Comparison of ENCODE assay signal across 27 mouse cellular contexts in genomic region chr13:45633918-45634317, GRCm38 (mm10).
DNase-seq lines count a peak whose midpoint lies in the region; ATAC-seq and TF ChIP-seq lines count a peak whose summit lies in the region.
"Had no signal": no experiment of that assay in that cellular context is flagged by ENCODE, and none has a peak within 500 bp of the region (broad histone marks: within the 10 kb centered on the region; RNA-seq: fewer than 3 reads in every experiment).

No protein-coding gene starts in this region.

- no peaks in the 10 kb centered on the region for H3K27me3 ChIP-seq in forebrain, postnatal 0 days (ENCODE audit: insufficient read depth, low read length)
- no peaks in the 10 kb centered on the region for H3K27me3 ChIP-seq in forebrain, embryonic 12.5 days
- no peaks in the 10 kb centered on the region for H3K27me3 ChIP-seq in kidney, postnatal 0 days (ENCODE audit: insufficient read depth, low read length)
- H3K27me3 ChIP-seq in midbrain, postnatal 0 days (ENCODE audit: insufficient read depth, low read length): no peaks in the 10 kb centered on the region
- no peaks in the 10 kb centered on the region for H3K27me3 ChIP-seq in midbrain, embryonic 13.5 days
- H3K27me3 ChIP-seq in stomach, postnatal 0 days (ENCODE audit: control insufficient read depth, insufficient read depth, low read length): no peaks in the 10 kb centered on the region
- H3K27me3 ChIP-seq: embryonic facial prominence, embryonic 13.5 days; embryonic facial prominence, embryonic 15.5 days; forebrain, embryonic 13.5 days; forebrain, embryonic 15.5 days; Patski had no signal

- H3K9me3 ChIP-seq in forebrain, postnatal 0 days (ENCODE audit: low read length): no peaks in the 10 kb centered on the region
- no peaks in the 10 kb centered on the region for H3K9me3 ChIP-seq in forebrain, embryonic 12.5 days
- H3K9me3 ChIP-seq in kidney, postnatal 0 days (replicated peaks; ENCODE audit: low read length): no peaks in the 10 kb centered on the region
- H3K9me3 ChIP-seq in midbrain, postnatal 0 days (ENCODE audit: low read length): no peaks in the 10 kb centered on the region
- H3K9me3 ChIP-seq in midbrain, embryonic 13.5 days: no peaks in the 10 kb centered on the region
- no peaks in the 10 kb centered on the region for H3K9me3 ChIP-seq in stomach, postnatal 0 days (ENCODE audit: control insufficient read depth, low read length)
- H3K9me3 ChIP-seq: embryonic facial prominence, embryonic 13.5 days; embryonic facial prominence, embryonic 15.5 days; forebrain, embryonic 10.5 days; forebrain, embryonic 13.5 days; forebrain, embryonic 15.5 days had no signal

- no peak overlapping the region for H3K4me2 ChIP-seq in forebrain, postnatal 0 days (ENCODE audit: low read depth)
- H3K4me2 ChIP-seq in forebrain, embryonic 12.5 days: no peak overlapping the region
- H3K4me2 ChIP-seq in kidney, postnatal 0 days (ENCODE audit: low read length): no peak overlapping the region
- no peak overlapping the region for H3K4me2 ChIP-seq in midbrain, postnatal 0 days (ENCODE audit: low read depth, low read length, poor library complexity, severe bottlenecking)
- no peak overlapping the region for H3K4me2 ChIP-seq in midbrain, embryonic 13.5 days (replicated peaks)
- H3K4me2 ChIP-seq in stomach, postnatal 0 days (replicated peaks; ENCODE audit: low read depth): no peak overlapping the region
- H3K4me2 ChIP-seq: embryonic facial prominence, embryonic 13.5 days; embryonic facial prominence, embryonic 15.5 days; forebrain, embryonic 13.5 days; forebrain, embryonic 15.5 days had no signal

- DNase-seq in forebrain, postnatal 0 days: no peak
- no peak for DNase-seq in kidney, postnatal 0 days (ENCODE audit: low spot score)
- DNase-seq in kidney, postnatal 4 days: no peak
- DNase-seq in midbrain, postnatal 0 days (ENCODE audit: low spot score): no peak
- DNase-seq in stomach, postnatal 0 days (ENCODE audit: low spot score): no peak
- DNase-seq in frontal cortex, postnatal 10 days (ENCODE audit: low spot score in 2 of 2): no peak
- DNase-seq: adrenal gland, adult 8-10 months; adrenal gland, postnatal 14 days; adrenal gland, postnatal 36 days; B cell, adult 2 months; cerebellum, adult 11-12 months; cerebellum, adult 8-10 months; cerebellum, adult 9-11 months; cerebellum, postnatal 14 days; cerebellum, postnatal 36 days; embryo, embryonic 11 days had no signal

- H3K4me3 ChIP-seq in forebrain, postnatal 0 days (ENCODE audit: low read depth, low read length): no peak overlapping the region
- H3K4me3 ChIP-seq in forebrain, embryonic 12.5 days (replicated peaks): no peak overlapping the region
- H3K4me3 ChIP-seq in kidney, postnatal 0 days (replicated peaks; ENCODE audit: low read depth, low read length): no peak overlapping the region
- no peak overlapping the region for H3K4me3 ChIP-seq in midbrain, postnatal 0 days (ENCODE audit: low read depth, low read length)
- H3K4me3 ChIP-seq in midbrain, embryonic 13.5 days (replicated peaks): no peak overlapping the region
- H3K4me3 ChIP-seq in stomach, postnatal 0 days (ENCODE audit: low read depth, low read length): no peak overlapping the region
- H3K4me3 ChIP-seq: embryonic facial prominence, embryonic 13.5 days; embryonic facial prominence, embryonic 15.5 days; erythroblast, embryonic 14.5 days; forebrain, embryonic 10.5 days; forebrain, embryonic 13.5 days; forebrain, embryonic 15.5 days had no signal

- no peak for ATAC-seq in forebrain, postnatal 0 days
- ATAC-seq in forebrain, embryonic 12.5 days (ENCODE audit: low FRiP score): no peak
- no peak for ATAC-seq in kidney, postnatal 0 days (replicated peaks; ENCODE audit: low FRiP score, low read depth)
- ATAC-seq in midbrain, postnatal 0 days (ENCODE audit: low FRiP score): no peak
- no peak for ATAC-seq in midbrain, embryonic 13.5 days
- no peak for ATAC-seq in stomach, postnatal 0 days (ENCODE audit: low FRiP score, low TSS enrichment)
- ATAC-seq: activated CD4-positive, CD25-positive, alpha-beta regulatory T cell, adult 4 months; CD4-positive, CD25-positive, alpha-beta regulatory T cell, adult 4 months; forebrain, embryonic 13.5 days; forebrain, embryonic 15.5 days; Patski had no signal

- H3K27ac ChIP-seq in forebrain, postnatal 0 days (ENCODE audit: low read depth, low read length): no peak overlapping the region
- H3K27ac ChIP-seq in forebrain, embryonic 12.5 days: no peak overlapping the region
- no peak overlapping the region for H3K27ac ChIP-seq in kidney, postnatal 0 days
- H3K27ac ChIP-seq in midbrain, postnatal 0 days (ENCODE audit: low read depth, low read length): no peak overlapping the region
- no peak overlapping the region for H3K27ac ChIP-seq in midbrain, embryonic 13.5 days
- H3K27ac ChIP-seq in stomach, postnatal 0 days (replicated peaks): no peak overlapping the region
- H3K27ac ChIP-seq: embryonic facial prominence, embryonic 13.5 days; embryonic facial prominence, embryonic 15.5 days; forebrain, embryonic 10.5 days; forebrain, embryonic 13.5 days; forebrain, embryonic 15.5 days had no signal

- peak; percentile 18; the same call in 1 of the 2 replicates for TF ChIP-seq CTCF in forebrain, postnatal 0 days (IDR thresholded peaks at IDR 0.05; ENCODE audit: low read depth)
- TF ChIP-seq CTCF in kidney, postnatal 0 days (IDR thresholded peaks at IDR 0.05; ENCODE audit: low read depth): 0 out of 2 replicates have a peak, but pooled peaks have one; percentile 15
- peak; percentile 42 for TF ChIP-seq CTCF in midbrain, postnatal 0 days (IDR thresholded peaks at IDR 0.05)
- peak; percentile 14; the same call in 1 of the 2 replicates for TF ChIP-seq CTCF in stomach, postnatal 0 days (IDR thresholded peaks at IDR 0.05; ENCODE audit: low read depth)

- H3K4me1 ChIP-seq in forebrain, postnatal 0 days (ENCODE audit: insufficient read depth): no peaks in the 10 kb centered on the region
- H3K4me1 ChIP-seq in forebrain, embryonic 12.5 days: no peaks in the 10 kb centered on the region
- peaks cover 11% of the 10 kb centered on the region; the same call in 1 of the 2 replicates for H3K4me1 ChIP-seq in kidney, postnatal 0 days (replicated peaks; ENCODE audit: insufficient read depth, low read length)
- H3K4me1 ChIP-seq in midbrain, postnatal 0 days (ENCODE audit: insufficient read depth, low read length): no peaks in the 10 kb centered on the region
- H3K4me1 ChIP-seq in midbrain, embryonic 13.5 days (replicated peaks): no peaks in the 10 kb centered on the region
- H3K4me1 ChIP-seq in stomach, postnatal 0 days (replicated peaks; ENCODE audit: control insufficient read depth, insufficient read depth): no peaks in the 10 kb centered on the region
- H3K4me1 ChIP-seq: embryonic facial prominence, embryonic 13.5 days; forebrain, embryonic 10.5 days had no signal

- no peak overlapping the region for H3K9ac ChIP-seq in forebrain, postnatal 0 days
- H3K9ac ChIP-seq in forebrain, embryonic 12.5 days: no peak overlapping the region
- H3K9ac ChIP-seq in kidney, postnatal 0 days (ENCODE audit: low read depth, low read length): no peak overlapping the region
- no peak overlapping the region for H3K9ac ChIP-seq in midbrain, postnatal 0 days (replicated peaks; ENCODE audit: low read length, poor library complexity, severe bottlenecking)
- H3K9ac ChIP-seq in midbrain, embryonic 13.5 days (replicated peaks): no peak overlapping the region
- H3K9ac ChIP-seq in stomach, postnatal 0 days (ENCODE audit: low read length): no peak overlapping the region
- H3K9ac ChIP-seq: embryonic facial prominence, embryonic 13.5 days; embryonic facial prominence, embryonic 15.5 days; forebrain, embryonic 13.5 days; forebrain, embryonic 15.5 days had no signal

- H3K36me3 ChIP-seq in forebrain, postnatal 0 days (ENCODE audit: insufficient read depth): no peaks in the 10 kb centered on the region
- H3K36me3 ChIP-seq in forebrain, embryonic 12.5 days (replicated peaks): no peaks in the 10 kb centered on the region
- no peaks in the 10 kb centered on the region for H3K36me3 ChIP-seq in kidney, postnatal 0 days (ENCODE audit: insufficient read depth, low read length)
- H3K36me3 ChIP-seq in midbrain, postnatal 0 days (ENCODE audit: insufficient read depth, low read length): no peaks in the 10 kb centered on the region
- no peaks in the 10 kb centered on the region for H3K36me3 ChIP-seq in midbrain, embryonic 13.5 days
- H3K36me3 ChIP-seq in stomach, postnatal 0 days (ENCODE audit: control insufficient read depth, insufficient read depth, low read length): no peaks in the 10 kb centered on the region
- H3K36me3 ChIP-seq: embryonic facial prominence, embryonic 13.5 days; embryonic facial prominence, embryonic 15.5 days; forebrain, embryonic 10.5 days; forebrain, embryonic 15.5 days had no signal

- TF ChIP-seq EP300 in stomach, postnatal 0 days (optimal IDR thresholded peaks at IDR 0.05): no peak
